Mouse (Mus musculus): Measurements from ENCODE around the gene Cpsf4l.

Gene Cpsf4l

DNA sequence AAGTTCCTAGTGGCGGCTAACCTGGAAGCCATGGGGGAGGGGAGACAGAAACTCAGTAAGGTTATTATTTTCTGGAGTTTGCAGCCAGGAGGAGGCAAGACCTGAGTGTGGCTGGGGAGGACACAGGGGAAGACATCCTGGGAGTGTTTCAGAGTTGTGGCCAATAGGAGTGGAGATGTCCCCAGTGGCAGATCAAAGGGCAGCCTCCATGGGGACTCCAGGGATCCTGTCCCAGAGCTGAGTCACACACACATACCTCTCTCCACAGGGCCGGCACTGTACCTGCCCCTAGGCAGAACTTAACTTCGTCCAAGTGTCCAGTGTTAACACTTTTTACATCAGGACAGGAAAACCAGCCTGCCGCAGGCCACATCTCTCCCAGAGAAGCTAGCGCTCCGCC is 25.3 kb upstream of the Cpsf4l start:
- DNase-seq (ENCODE audit: low read depth, low spot score): no peak

DNA sequence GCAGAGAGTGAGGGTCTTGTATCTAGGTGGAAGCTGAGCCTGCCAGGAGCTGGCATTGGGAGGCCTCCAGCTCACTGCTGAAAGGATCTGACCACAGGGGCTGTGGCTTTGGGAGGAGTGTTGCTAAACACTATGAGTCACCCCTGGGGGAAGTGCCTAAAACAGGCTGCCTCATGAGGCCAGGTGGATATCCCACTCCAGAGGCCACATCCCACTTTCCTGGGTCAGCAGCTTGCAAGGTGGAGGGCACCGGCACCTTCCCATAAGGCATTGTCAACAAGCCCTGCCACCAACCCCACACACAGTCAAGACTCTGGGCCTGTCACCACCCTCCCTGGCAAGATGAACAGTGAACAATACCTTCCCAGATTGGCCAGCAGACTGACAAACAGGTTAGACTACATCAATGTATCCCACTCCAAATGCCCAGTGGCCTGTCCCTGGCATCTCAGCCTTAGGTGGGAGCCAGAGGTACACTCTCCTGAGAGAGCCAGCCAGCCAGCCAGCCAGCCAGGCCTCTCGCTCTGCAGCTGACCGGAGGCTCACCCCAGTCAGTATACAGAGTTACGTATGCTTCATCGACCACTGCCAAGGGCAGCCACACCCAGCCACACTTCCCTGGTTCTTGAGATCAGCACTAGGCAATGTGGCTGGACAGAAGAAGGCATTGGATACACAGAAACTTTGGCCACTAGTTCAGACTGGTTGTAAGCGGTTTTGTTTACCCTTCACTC is 24.0 kb upstream of the Cpsf4l start:
- DNase-seq (ENCODE audit: low read depth, low spot score): peak; percentile 79

DNA sequence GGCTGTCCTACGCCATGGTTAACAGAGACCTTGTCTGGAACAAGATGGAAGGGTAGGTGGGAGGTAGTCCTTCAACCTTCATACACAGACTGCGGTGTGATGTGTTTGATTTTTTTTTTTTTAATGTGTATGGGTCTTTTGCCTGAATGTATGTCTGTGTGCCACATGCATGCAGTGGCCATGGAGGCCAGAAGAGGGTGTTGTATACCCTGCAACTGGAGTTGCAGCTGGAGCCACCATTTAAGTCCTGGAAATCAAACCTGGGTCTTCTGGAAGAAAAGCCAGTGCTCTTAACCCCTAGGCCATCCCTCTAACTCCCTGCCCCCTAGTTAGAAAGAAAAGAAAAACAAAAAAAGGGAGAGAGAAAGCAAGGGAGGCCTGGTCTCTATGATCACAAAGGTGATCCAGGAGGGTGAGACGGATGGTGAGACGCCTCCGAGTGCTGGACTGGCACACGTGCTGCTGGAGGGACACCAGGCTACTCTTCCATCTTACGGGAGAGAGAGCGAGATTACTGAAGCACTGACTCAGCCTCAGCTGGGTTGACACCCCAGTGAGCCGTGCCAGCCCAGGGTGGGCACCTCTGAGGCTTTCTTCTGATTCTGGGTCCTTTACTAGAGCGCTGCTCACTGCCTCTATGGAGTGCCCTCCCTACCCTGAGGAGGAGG is 22.3 kb upstream of the Cpsf4l start:
- DNase-seq (ENCODE audit: low read depth, low spot score): no peak

DNA sequence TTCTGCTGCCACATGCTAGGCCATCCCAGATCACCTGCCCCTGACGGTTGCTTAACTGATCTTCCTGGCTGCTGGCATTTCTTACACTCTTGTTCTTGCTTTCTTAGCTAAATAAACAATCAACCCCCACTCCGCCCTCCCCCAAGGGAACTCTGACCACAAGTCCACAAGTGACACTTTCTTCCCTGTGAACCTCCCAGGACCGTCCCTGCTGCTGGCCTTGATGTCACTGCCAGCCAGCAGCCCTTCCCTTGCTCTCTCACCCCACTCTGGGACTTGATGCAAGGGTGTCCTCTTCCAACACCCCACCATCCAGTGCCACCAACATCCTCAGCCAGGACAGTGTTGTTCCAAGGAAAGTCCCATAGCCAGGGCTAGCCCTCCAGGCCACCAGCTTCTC is 21.1 kb upstream of the Cpsf4l start:
- no peak for DNase-seq (ENCODE audit: low read depth, low spot score)

DNA sequence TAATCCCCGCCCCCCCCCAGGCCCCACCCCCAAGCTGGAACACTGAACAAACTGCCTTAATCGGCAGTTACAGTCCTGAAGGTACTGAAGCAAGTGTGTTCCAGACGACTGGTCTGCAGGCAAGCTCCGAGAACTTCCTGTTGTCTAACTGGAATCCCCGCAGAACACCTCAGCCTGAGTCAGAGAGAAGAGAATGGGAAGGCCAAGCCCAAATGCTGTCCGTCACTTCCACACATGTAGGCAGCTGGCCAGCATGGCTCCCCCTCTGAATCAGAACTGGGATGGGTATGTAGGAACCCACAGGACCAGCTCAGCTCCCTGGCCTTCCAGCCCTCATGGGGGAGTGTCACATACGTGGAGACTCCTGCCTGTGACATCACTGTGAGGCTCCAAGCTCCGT is 20.1 kb upstream of the Cpsf4l start:
- no peak for DNase-seq (ENCODE audit: low read depth, low spot score)

DNA sequence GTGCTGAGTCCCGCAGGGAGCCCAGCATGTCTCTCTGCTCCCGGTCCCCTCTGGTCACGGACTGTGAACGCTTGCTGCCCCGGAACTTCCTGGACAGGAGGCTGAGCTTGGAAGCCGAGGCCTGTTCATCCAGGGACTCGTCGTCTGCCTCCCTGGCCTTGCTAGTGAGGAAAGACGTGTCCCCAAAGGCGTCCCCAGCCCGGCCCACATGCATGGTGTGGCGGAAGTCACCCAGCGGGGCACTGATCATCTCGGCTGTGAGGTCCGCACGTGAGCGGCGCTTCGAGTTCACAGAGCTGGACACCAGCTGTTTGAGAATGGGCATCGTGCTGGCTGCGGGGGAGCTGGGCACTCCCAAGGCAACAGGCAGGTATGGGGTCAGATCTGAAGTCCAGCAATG is 19.4 kb upstream of the Cpsf4l start:
- no peak for DNase-seq (ENCODE audit: low read depth, low spot score)

DNA sequence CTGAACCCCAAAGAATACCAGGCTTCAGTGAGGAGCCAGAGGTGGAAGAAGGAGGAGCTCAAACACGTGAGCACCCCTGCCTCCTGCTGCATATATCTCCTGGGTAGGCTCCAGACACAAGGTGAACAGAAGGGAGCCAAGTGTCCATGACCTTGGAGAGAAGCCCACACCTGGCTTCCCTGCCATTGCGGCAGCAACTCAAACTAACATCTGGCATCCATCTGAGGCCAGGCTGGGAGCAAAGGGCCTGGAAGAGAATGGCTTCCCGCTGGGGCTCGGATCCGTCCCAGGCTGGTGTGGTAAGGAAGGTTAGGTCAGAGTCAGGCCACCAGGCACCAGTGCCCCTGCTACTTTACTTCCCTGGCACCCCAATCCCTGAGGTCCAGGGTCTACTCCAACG is 18.2 kb upstream of the Cpsf4l start:
- DNase-seq (ENCODE audit: low read depth, low spot score): no peak

DNA sequence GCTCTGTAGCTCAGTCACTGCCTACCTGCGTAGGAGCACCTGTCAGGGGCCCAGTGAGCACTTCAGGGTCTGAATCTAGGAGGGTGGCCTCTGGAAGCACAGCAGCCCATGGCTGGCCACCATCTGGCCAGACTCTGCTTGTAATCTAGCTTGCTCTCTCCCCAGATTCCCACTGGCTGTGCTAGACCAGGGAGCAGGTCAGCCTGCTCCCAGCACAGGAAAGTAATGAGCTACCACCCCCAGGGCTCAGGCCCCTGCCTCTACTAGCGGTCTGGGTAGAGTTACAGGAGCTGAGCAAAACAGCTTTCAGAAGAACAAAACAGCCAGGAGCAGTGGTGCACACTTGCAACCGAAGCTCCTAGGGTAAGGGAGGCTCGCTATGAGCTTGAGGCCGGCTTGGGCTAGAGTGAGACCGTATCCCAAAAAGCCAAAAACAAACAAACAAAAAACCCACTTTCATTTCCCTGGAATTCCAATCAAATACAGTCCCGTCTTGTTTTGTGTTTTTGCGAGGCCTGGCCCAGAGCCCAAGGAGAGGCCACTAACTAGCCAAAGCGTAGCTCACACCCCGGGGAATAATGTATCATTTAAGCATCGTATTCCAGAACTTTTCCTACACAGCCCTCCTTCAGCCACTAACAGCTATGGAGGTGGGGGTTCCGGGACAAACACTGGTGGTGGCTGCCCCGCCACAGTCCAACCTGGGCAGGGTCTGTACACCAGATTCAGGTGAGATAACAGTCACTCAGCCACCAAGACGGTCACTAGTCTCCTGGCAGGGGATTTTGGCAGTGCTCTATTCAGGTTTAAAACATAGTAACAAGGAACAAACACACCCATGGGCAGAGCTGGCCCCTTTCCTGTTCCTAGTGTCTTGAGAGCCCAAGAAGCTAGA is 17.4 kb upstream of the Cpsf4l start:
- no peak for DNase-seq (ENCODE audit: low read depth, low spot score)

DNA sequence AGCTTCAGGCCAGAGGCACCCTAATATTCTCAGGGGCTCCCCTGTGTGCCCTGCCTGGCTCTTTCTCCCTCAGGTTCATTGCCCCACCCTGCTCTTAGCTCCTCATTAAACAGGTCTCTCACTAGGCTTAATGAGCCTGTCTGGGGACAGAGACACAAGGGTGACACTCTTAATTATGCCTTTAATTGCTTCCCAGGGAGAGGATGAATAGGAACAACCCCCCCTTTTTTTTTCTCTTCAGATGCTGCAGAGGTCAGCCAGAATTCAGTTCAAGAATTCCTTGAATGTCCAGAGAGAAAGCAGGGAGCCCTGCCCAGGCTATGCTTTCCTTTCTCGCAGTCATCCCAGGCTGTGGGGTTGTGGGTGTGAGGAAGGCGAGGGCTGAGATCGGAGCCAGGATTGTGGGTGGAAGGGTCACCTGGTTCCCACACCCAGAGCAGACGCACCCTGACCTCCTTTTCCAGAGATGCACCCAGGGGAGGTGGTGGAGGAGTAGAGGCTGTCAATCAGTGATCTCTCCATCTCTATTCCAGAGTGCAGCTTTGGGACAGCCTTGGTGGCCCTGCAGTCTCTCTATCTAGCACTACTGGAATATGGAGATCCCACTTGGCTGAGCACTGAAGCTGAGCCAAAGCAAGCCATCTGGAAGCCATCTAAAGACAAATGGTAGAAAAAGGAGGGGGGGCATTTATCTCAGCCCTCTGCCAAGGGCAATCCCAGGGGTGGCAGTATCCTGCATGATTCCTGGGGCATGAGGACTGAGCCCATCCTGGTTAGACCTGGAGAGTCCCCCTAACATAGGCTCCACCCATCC is 15.6 kb upstream of the Cpsf4l start:
- no peak for DNase-seq (ENCODE audit: low read depth, low spot score)

DNA sequence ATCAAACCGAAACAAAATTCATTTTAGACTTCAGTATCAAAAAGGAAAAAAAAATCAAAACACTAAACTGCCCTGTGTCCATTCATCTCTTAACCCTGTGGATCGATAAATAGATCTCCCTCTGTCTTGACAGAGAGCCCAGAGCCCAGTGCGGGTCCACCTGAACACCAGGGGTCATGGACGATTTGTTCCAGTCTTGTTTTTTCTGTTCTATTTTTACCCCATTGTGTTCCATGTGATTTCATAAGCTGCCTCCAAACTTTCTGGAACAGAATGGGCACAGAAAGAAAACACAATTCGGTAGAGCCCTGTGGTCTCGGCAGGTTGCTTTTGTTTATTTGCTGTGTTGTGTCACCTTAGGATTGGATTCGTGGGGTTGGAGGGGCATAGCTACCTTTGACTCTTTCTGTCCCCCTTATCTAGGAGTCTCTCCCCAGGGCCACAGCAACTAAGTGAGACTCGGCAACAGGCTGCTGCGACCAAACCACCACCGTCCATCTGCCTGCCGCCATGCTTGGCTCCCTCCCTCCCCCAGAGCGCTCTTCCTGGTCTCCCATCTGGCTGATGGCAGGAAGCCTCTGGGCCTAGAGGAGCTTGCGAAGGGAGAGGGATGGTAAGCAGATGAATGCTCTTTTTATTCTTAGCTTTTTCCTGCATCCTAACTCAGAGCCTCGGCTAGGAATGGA is 12.7 kb upstream of the Cpsf4l start:
- DNase-seq (ENCODE audit: low read depth, low spot score): no peak

DNA sequence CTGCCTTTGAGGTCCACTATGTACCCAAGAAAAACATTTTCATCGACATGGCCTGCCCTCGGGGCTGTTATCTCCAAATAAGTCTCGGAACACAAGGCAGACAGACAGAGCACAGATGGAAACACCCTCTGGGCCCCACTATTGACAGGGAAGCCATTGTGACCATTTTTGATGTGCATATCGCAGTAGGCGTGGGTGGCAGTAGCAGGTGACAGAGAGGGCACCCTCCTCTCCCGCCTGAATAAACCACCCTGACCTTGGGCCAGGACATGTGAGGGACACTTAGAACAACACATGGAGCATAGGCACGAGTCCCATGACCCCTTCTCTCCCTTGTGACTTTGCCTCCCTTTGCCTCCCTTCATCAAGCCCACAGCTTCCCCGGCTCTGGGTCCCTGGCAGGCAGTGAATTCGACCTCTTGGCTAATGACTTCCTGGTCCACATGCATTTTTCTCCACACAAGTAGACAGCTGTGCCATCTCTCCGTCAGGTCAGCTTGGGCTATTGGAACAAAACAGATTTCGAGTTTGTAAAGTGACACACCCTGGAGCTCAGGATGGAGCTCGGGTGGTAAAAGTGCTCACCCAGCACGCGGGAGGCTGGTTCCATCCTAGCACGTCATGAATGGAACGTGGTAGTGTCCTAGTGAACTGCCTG is 8.1 kb upstream of the Cpsf4l start:
- no peak for DNase-seq (ENCODE audit: low read depth, low spot score)

DNA sequence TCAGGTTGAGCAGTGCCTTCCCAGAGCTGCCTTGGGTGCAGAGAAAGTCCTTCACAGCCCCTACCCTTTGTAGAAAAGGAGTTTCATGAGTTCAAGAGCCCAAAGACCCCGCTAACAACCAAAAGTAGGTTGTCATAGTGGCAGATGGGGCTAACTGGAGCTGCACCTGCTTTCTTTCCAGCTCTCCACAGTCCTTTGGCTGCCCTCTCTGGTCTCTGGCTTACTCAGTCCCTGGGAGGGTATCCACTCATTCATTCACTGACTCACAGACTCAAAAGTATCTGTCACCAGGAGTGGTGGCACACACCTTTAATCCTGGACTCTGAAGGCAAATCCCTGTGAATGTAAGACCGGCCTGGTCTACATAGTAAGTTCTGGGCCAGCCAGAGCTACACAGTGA is 6.3 kb upstream of the Cpsf4l start:
- no peak for DNase-seq (ENCODE audit: low read depth, low spot score)

DNA sequence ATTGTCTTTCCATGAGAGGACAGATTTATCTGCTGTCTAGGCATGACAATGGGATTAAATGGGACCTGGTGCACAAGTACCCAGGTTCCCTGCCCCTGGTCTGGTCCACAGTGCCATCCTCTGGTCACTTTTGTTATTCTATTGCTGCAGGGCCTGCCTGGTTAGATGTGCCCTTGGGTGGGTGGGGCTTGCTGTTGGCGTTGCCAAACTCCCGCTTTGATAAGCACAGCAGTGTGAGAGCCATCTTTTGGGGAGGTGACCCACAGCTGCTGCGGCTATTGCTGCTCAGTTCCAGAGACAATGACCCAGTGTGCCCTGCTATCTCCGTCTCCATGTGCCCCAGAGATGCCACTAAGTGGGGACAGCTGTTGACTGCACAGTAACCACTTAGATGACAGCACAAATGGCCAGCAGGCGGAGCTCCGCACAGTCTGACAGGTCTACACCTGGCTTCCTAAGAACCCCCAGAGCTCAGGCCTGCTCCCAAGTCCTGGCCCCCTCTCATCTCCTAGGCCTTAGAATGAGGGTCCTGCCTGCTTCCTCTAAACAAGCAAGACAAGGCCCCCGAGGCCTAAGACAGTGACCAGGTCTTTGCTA is 5.4 kb upstream of the Cpsf4l start:
- DNase-seq (ENCODE audit: low read depth, low spot score): peak; percentile 42

DNA sequence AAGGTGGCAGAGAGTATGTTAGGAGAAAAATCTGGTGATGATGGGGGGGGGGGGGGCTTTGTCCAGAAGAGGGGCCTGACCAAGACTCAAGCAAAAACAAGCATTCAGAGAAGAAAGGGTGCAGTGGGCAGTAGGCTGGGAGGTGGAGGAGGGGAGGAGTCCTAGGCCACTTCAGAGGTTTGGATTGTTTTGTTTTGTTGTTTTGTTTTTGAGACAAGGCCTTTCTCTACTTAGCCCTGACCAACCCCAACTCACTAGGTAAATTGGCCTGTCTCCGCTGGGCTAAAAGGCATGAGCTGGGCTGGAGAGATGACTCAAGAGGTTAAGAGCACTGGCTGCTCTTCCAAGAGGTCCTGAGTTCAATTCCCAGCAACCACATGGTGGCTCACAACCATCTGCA is 1.2 kb upstream of the Cpsf4l start:
- DNase-seq (ENCODE audit: low read depth, low spot score): peak; percentile 79

DNA sequence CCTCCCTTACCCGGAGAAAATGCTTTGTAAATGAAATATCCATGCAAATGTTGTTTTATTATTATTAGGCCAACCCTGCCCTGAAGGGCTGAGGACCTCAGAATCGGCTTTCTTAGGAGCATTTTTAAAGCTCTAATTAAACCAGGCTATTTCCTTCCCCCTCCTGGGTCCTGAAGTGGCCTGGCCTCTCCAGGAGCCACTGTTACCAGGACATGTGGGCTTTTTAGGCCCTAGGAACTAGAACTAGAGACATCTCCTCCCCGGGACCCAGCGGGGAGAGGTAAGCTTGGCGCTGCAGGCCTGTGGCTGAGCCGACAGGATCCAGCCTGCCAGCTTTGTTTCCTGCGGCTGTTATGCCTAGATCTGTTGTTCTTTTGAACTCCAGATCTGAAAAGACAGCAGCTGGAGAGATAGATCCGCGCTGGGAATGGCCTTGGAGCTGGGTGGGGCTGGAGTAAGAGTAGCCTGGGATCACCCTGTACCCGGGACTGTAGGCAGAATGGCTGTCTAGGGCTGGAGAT is 500 bp upstream of the Cpsf4l start:
- DNase-seq (ENCODE audit: low read depth, low spot score): peak; percentile 96

DNA sequence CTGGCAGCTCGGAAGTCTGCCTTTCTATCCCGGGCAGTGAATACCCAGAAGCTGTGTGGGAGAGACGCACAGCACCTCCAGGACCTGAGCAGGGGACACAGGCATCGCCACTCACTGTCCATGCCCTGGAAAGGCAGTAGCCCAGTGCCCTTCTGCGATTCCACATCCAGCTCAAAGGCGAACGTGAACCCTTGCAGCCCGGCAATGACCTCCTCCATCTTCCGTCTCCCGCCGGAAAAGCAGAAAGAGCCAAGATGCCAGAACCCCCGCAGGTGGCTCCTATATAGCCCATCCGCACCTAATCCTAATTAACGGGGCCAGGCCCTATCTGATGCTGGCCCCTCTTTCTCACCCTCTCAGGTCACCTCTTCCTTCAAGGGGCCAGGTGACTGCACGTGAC is 545 bp downstream of the Cpsf4l start:
- no peak for DNase-seq (ENCODE audit: low read depth, low spot score)

DNA sequence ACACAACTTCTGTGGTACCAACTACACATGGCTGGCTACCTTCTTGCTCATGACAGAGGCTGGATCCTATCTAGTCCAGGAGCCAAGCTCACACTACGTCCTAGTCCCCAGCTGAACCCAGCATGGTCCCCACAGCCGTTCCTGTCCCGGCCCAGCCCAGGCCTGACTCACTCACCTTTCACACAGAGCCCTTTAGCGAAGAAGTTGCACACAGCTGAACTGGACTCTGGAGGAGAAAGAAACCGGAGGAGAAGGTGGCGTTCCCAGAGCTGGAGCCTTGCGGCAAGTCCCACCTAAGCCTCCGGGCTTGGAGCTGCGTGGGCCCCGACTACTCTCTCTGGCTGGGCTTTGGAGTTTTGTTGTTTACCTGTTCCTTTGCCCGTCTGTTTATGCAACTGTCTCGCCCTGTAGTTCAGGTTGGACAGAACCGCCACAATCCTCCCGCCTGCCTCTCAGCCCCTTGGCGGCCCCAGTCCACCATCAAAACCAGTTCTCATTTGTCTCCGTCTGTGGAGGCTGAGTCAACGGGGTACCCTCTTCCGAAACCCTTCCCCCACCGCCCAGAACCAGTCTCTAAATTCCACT is 1.1 kb downstream of the Cpsf4l start:
- DNase-seq (ENCODE audit: low read depth, low spot score): peak; percentile 29

DNA sequence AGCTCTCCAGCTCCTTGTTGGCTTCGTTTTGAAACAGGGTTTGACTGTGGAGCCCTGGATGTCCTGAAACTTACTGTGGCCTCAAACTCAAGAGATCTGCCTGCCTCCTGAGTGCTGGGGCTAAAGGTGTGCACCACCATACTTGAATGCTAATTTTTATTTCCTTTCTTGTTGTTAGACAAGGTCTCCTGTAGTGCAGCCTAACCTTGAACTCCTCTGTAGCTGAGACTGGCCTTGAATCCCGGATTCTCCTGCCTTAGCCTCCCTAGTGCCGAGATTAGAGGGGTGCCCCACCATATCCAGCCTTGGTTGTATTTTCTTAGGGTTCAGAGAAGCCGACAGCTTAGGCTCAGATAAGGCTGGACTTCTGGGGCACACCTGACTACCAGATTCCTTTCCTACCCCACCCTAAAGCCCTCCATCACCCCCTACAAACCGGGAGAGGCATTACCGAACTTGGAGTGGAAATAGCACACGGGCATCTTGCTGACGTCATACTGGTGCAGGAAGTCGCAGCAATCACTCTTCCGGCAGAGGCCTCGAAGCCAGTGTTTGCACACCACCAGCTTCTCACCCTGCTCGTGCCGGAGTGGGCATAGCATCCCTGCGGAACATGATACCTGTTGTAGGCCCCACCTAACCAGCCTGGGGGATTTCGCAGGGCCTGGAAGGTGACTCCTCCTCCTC is 3.7 kb downstream of the Cpsf4l start:
- peak; percentile 73 for DNase-seq (ENCODE audit: low read depth, low spot score)

DNA sequence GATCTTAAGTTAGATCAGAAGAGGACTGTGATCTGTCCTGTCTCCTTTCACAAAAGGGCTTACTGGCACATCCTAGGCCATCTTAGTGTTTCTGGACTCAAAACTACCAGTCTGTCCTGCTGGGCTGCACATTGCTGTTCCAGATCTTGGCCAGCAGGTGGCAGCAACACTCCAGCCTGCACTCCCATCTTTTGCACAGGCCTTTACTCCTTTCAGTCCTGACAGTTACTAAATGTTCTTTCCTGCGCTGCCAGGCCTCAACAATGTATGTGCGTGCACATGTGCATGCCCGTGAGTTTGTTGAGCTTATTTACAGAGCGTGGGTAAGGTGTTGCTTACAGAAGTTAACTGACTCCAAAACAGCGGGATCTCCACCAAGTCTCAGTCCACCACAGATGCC is 6.1 kb downstream of the Cpsf4l start:
- peak; percentile 74 for DNase-seq (ENCODE audit: low read depth, low spot score)
